Mouse (Mus musculus): ENCODE results near the gene Pgbd5. TPM values are rescaled to one million over a fixed set of nuclear protein-coding genes. Genes with fewer than 3 reads are reported as not detected.

The Pgbd5 gene
- total and polyA plus RNA-seq, 2 experiments from 2014 or later: 15.9 to 74.1 TPM

GRCm38 (mm10) chr8:124450192-124450895 lies 10.9 kb upstream of the Pgbd5 start:
- Histone ChIP-seq H3K9me3 (ENCODE audit: low read length) (0 out of 2 replicates have a peak, but pooled peaks cover 3% of the 10 kb centered on the region), H3K4me3 (ENCODE audit: low read length) (no peak overlapping the region), H3K4me2 (ENCODE audit: low read depth, low read length) (no peak overlapping the region), H3K27ac (no peak overlapping the region), H3K27me3 (ENCODE audit: insufficient read depth, low read length) (no peaks in the 10 kb centered on the region), H3K9ac (replicated peaks; ENCODE audit: low read length) (no peak overlapping the region), H3K36me3 (ENCODE audit: insufficient read depth, low read length) (no peaks in the 10 kb centered on the region), H3K4me1 (ENCODE audit: insufficient read depth, low read length) (no peaks in the 10 kb centered on the region)
- DNase-seq (ENCODE audit: low spot score): no peak
- no peak for ATAC-seq
- TF ChIP-seq CTCF (IDR thresholded peaks at IDR 0.05; ENCODE audit: low read depth): peak; percentile 50
- WGBS: 85% methylated on average over 8 of the region's 8 CpGs

DNA sequence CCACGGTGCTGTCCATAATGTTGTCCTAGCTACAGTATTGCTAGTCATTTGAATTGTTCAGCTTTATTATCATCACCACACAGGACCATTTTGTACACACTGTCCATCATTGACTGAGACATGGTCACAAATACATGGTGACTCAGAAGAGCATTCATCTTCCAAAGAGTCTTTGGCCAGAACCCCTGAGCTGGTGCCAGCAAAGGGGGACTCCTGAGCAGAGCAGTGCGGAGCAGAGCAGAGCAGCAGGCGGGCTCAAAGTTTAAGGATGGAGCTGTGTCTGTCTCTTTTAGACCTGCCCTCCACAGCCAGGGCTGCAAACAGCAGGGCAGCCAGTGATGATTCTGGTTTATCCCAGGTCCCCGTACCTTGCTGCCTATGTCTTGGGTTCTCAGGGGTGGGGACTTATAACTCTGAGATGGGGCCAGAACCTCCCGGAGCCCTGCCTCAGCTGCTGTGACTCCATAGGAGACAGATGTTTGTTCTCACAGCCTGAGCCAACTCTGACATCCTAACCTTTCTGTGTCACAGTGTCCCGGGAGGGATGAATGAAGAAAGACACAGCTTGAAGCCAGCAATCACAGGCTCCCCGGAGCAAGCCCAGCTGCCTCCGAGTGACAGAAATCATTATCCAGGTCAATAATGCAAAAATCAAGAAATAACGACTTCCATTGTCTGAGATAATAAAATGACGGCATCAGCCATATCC lies 9.7 kb upstream of the Pgbd5 start:
- Histone ChIP-seq H3K27me3 (ENCODE audit: insufficient read depth, low read length) (no peaks in the 10 kb centered on the region), H3K4me3 (ENCODE audit: low read length) (no peak overlapping the region), H3K9me3 (ENCODE audit: low read length) (0 out of 2 replicates have a peak, but pooled peaks cover 3% of the 10 kb centered on the region), H3K4me1 (ENCODE audit: insufficient read depth, low read length) (no peaks in the 10 kb centered on the region), H3K4me2 (ENCODE audit: low read depth, low read length) (no peak overlapping the region), H3K27ac (no peak overlapping the region), H3K36me3 (ENCODE audit: insufficient read depth, low read length) (no peaks in the 10 kb centered on the region), H3K9ac (replicated peaks; ENCODE audit: low read length) (no peak overlapping the region)
- DNase-seq (ENCODE audit: low spot score) (no peak), ATAC-seq (no peak)
- 29% methylated on average over 10 of the region's 10 CpGs for WGBS
- no peak for TF ChIP-seq CTCF (IDR thresholded peaks at IDR 0.05; ENCODE audit: low read depth)

DNA sequence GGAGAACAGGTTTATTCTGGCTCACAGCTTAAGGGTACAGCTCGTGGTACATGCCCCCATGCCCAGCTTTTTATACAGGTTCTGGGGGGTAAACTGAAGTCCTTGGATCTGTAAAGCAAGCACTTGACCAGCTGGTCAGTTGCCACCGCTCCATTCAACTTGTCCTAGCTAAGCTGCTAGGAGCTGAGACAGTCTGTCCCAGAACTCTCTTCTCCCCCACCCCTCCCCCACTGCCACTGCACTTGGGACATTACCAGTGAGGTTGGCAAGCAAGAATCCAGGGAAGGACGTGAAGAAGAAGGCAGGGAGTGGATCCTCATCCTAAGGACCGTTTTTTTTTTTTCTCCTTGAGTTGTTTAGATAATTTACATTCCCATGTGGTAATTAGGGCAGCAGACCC lies 2.7 kb downstream of the Pgbd5 start:
- no peaks in the 10 kb centered on the region for H3K27me3 ChIP-seq (ENCODE audit: insufficient read depth, low read length)
- H3K4me3 ChIP-seq (ENCODE audit: low read length): no peak overlapping the region
- H3K9ac ChIP-seq (replicated peaks; ENCODE audit: low read length): no peak overlapping the region
- H3K27ac ChIP-seq: no peak overlapping the region
- WGBS: 22% methylated on average over 4 of the region's 4 CpGs
- no peak for ATAC-seq
- H3K4me2 ChIP-seq (ENCODE audit: low read depth, low read length): no peak overlapping the region
- H3K36me3 ChIP-seq (ENCODE audit: insufficient read depth, low read length): no peaks in the 10 kb centered on the region
- H3K9me3 ChIP-seq (ENCODE audit: low read length): no peaks in the 10 kb centered on the region
- DNase-seq (ENCODE audit: low spot score): no peak
- H3K4me1 ChIP-seq (ENCODE audit: insufficient read depth, low read length): peaks cover 4% of the 10 kb centered on the region; the same call in 1 of the 2 replicates
- no peak for TF ChIP-seq CTCF (IDR thresholded peaks at IDR 0.05; ENCODE audit: low read depth)

DNA sequence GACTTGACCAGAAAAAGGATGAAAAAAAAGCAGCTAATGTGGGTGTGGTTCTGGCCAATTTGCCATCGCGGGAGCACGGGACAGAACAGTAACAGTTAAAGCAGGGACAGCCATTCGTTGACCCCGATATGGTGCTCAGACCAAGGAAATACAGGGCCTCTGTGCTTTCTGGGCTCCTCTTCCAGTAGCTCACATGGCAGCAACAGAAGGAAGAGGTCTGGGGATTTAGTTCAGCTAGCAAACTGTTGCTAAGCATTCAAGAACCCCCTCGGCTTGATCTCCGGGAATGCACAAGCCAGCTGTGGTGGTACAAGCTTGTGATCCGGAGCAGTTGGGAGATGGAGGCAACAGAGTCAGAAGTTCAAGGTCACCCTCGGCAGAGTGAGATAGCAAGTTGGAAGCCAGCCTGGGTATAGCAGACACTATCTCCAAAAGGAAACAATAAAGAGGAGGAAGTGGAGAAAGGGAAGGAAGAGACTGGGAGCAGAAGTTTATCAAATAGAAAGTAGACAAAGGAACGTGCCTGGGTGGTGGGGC lies 3.7 kb downstream of the Pgbd5 start:
- ATAC-seq (no peak), DNase-seq (ENCODE audit: low spot score) (no peak)
- no peak overlapping the region for H3K4me3 ChIP-seq (ENCODE audit: low read length)
- 63% methylated on average over 10 of the region's 10 CpGs for WGBS
- TF ChIP-seq CTCF (IDR thresholded peaks at IDR 0.05; ENCODE audit: low read depth): no peak
- no peaks in the 10 kb centered on the region for H3K27me3 ChIP-seq (ENCODE audit: insufficient read depth, low read length)
- no peak overlapping the region for H3K9ac ChIP-seq (replicated peaks; ENCODE audit: low read length)
- H3K4me2 ChIP-seq (ENCODE audit: low read depth, low read length): no peak overlapping the region
- H3K27ac ChIP-seq: no peak overlapping the region
- no peaks in the 10 kb centered on the region for H3K36me3 ChIP-seq (ENCODE audit: insufficient read depth, low read length)
- no peaks in the 10 kb centered on the region for H3K9me3 ChIP-seq (ENCODE audit: low read length)
- H3K4me1 ChIP-seq (ENCODE audit: insufficient read depth, low read length): peaks cover 9% of the 10 kb centered on the region

DNA sequence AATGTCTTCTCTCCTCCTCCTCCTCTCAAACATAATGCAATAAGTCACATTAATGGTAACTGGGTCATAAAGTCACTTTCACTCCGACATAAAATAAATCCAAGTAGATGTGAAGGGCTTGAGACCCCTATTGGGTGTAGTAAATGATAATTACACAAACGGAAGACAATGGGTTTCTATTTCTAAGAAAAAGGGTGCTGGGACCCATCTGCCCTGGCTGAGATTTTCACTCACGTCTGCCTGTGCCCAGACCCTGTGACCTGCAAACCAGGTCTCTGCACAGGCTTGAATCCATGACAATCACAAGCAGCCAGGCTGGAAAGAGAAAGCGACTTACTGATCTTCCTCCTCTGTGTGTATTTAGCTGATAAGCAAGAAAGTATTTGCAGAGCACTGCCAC lies 4.3 kb downstream of the Pgbd5 start:
- TF ChIP-seq CTCF (IDR thresholded peaks at IDR 0.05; ENCODE audit: low read depth): no peak
- Histone ChIP-seq H3K4me1 (ENCODE audit: insufficient read depth, low read length) (peaks cover 9% of the 10 kb centered on the region), H3K27ac (peak overlapping the region; percentile 37; the same call in 1 of the 2 replicates), H3K36me3 (ENCODE audit: insufficient read depth, low read length) (no peaks in the 10 kb centered on the region), H3K4me2 (ENCODE audit: low read depth, low read length) (peak overlapping the region; percentile 84), H3K27me3 (ENCODE audit: insufficient read depth, low read length) (no peaks in the 10 kb centered on the region), H3K9me3 (ENCODE audit: low read length) (no peaks in the 10 kb centered on the region), H3K4me3 (ENCODE audit: low read length) (no peak overlapping the region), H3K9ac (replicated peaks; ENCODE audit: low read length) (0 out of 2 replicates have a peak overlapping the region, but pooled peaks have one; percentile 89)
- ATAC-seq (no peak), DNase-seq (ENCODE audit: low spot score) (no peak)
- WGBS: 46% methylated on average over 4 of the region's 4 CpGs

DNA sequence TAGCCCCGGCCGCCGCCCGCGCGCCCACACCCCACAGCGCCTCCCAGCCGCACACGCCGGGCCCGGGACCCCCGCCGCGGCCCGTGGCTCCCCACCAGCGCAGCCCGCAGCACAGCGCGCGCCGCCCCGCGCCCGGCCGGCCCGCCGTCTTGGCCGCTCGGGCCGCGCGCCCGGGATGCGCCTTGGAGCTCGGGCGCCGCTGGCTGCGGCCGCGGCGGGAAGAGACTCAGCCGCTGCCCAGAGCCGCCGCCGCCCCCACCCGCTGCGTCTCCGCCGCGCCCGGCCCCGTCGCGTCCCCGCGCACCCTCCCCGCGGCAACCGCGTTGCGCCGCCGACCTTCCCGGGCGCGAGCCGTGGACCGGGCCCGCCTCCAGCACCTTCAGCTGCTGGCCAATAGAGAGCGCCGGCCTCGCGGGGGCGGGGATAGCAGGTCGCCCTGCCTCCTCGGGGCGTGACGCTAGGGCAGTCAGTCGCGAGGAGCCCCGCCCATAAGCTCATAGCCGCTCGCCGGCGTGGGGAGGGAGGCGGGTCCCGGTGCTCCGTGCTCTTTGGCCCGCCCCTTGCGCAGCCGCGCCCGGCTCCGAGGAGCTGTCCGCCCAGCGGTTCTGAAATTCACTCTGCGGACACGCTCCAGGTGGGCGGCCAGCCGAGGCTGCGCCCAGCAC lies 5.2 kb downstream of the Pgbd5 start:
- WGBS: under 1% methylated on average over 75 of the region's 101 CpGs

More for the DNA sequence above, 5.2 kb downstream of the Pgbd5 start:
- peaks cover 9% of the 10 kb centered on the region for H3K4me1 ChIP-seq (ENCODE audit: insufficient read depth, low read length)
- peak overlapping the region; percentile 84 for H3K4me2 ChIP-seq (ENCODE audit: low read depth, low read length)
- no peaks in the 10 kb centered on the region for H3K9me3 ChIP-seq (ENCODE audit: low read length)
- H3K27me3 ChIP-seq (ENCODE audit: insufficient read depth, low read length): no peaks in the 10 kb centered on the region
- H3K9ac ChIP-seq (replicated peaks; ENCODE audit: low read length): peak overlapping the region; percentile 89
- ATAC-seq (peak; percentile 97), DNase-seq (ENCODE audit: low spot score) (peak; percentile 99)
- H3K4me3 ChIP-seq (ENCODE audit: low read length): peak overlapping the region; percentile 83
- H3K36me3 ChIP-seq (ENCODE audit: insufficient read depth, low read length): no peaks in the 10 kb centered on the region
- TF ChIP-seq CTCF (IDR thresholded peaks at IDR 0.05; ENCODE audit: low read depth): peak; percentile 22
- H3K27ac ChIP-seq: peak overlapping the region; percentile 81
